In the genomic region with DNA sequence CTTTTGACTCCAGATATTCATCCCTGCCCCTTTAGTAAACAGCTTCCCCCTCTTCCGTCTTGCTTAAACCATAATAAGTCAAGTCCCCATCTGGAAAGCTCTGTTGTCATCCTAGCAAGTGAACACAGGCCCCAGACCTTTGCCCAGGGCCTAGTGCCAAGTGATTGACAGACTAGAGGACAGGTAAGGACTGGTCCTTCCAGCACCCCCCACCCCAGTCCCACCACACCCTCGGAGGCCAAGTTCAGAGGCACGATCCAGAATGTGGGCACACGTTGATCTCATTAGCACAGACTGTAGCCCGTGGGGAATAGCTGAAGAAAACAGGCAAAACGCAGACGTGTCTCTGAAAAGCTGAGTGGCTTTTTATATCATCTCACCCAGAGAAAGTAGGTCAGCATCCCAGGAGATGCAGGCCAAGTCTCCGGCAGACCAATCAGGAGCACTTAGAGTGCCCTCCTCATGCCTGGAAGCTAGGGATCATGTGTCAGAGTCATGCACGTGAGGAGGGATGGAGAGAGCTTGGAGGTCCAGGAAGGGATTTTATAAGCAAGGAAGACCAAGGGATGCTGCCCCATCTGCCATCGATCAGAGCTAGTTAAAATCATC, we compare ENCODE assay signal across 10 mouse cellular contexts. TPM values are rescaled to one million over a fixed set of nuclear protein-coding genes. Genes with fewer than 3 reads are reported as not detected.
DNase-seq lines count a peak whose midpoint lies in the region; ATAC-seq lines count a peak whose summit lies in the region.
"Had no signal": no experiment of that assay in that cellular context is flagged by ENCODE, and none has a peak within 500 bp of the region (broad histone marks: within the 10 kb centered on the region; RNA-seq: fewer than 3 reads in every experiment).

No protein-coding gene starts in this region.

- no peaks in the 10 kb centered on the region for H3K4me1 ChIP-seq in embryonic facial prominence, embryonic 11.5 days (ENCODE audit: control insufficient read depth, insufficient read depth, low read length)
- H3K4me1 ChIP-seq in limb, embryonic 12.5 days (replicated peaks) = peaks cover 11% of the 10 kb centered on the region
- H3K4me1 ChIP-seq in kidney, embryonic 14.5 days (ENCODE audit: control insufficient read depth, insufficient read depth, low read length) = no peaks in the 10 kb centered on the region

- peak; percentile 91 for ATAC-seq in embryonic facial prominence, embryonic 11.5 days (replicated peaks; ENCODE audit: insufficient number of reproducible peaks, low FRiP score, low TSS enrichment, low read depth)
- ATAC-seq in limb, embryonic 12.5 days (ENCODE audit: insufficient number of reproducible peaks, insufficient read depth, low FRiP score, low TSS enrichment, low read depth) = peak; percentile 63
- ATAC-seq in kidney, embryonic 14.5 days (ENCODE audit: low FRiP score, low TSS enrichment) = no peak

- H3K4me3 ChIP-seq in embryonic facial prominence, embryonic 11.5 days (ENCODE audit: low read depth, low read length) = no peak overlapping the region
- no peak overlapping the region for H3K4me3 ChIP-seq in limb, embryonic 12.5 days (replicated peaks)
- no peak overlapping the region for H3K4me3 ChIP-seq in kidney, embryonic 14.5 days (ENCODE audit: low read length)
- H3K4me3 ChIP-seq: liver, embryonic 15.5 days had no signal

- H3K4me2 ChIP-seq in embryonic facial prominence, embryonic 11.5 days (ENCODE audit: low read depth, low read length) = no peak overlapping the region
- no peak overlapping the region for H3K4me2 ChIP-seq in limb, embryonic 12.5 days
- H3K4me2 ChIP-seq in kidney, embryonic 14.5 days (replicated peaks; ENCODE audit: low read depth, low read length) = no peak overlapping the region
- H3K4me2 ChIP-seq: liver, embryonic 15.5 days had no signal

- 22% methylated on average over 10 of the region's 10 CpGs for WGBS in embryonic facial prominence, embryonic 11.5 days
- 16% methylated on average over 10 of the region's 10 CpGs for WGBS in limb, embryonic 12.5 days
- WGBS in kidney, embryonic 14.5 days = 63% methylated on average over 10 of the region's 10 CpGs

- peak; percentile 41 to 74 for DNase-seq in urinary bladder, adult 18-20 months (ENCODE audit: low spot score in 2 of 2)
- DNase-seq in urinary bladder, postnatal 10 days (ENCODE audit: low spot score) = no peak
- peak; percentile 79 for DNase-seq in embryonic facial prominence, embryonic 11.5 days (ENCODE audit: low spot score)
- DNase-seq in left cerebral cortex, postnatal 10 days (ENCODE audit: extremely low spot score in 1 of 2, low spot score in 2 of 2) = no peak
- DNase-seq in frontal cortex, postnatal 10 days (ENCODE audit: low spot score in 2 of 2) = no peak
- DNase-seq: kidney, adult 18-20 months had no signal

- no peaks in the 10 kb centered on the region for H3K27me3 ChIP-seq in embryonic facial prominence, embryonic 11.5 days (ENCODE audit: control insufficient read depth, insufficient read depth, low read length)
- no peaks in the 10 kb centered on the region for H3K27me3 ChIP-seq in limb, embryonic 12.5 days
- no peaks in the 10 kb centered on the region for H3K27me3 ChIP-seq in kidney, embryonic 14.5 days (ENCODE audit: control insufficient read depth, insufficient read depth, low read length)
- H3K27me3 ChIP-seq: liver, embryonic 15.5 days had no signal

- H3K36me3 ChIP-seq in embryonic facial prominence, embryonic 11.5 days (replicated peaks; ENCODE audit: control insufficient read depth, insufficient read depth, low read depth, low read length) = no peaks in the 10 kb centered on the region
- H3K36me3 ChIP-seq in limb, embryonic 12.5 days = no peaks in the 10 kb centered on the region
- H3K36me3 ChIP-seq in kidney, embryonic 14.5 days (ENCODE audit: control insufficient read depth, insufficient read depth, low read length) = no peaks in the 10 kb centered on the region
- H3K36me3 ChIP-seq: liver, embryonic 15.5 days had no signal

- H3K27ac ChIP-seq in embryonic facial prominence, embryonic 11.5 days (replicated peaks; ENCODE audit: low read depth, low read length) = peak overlapping the region; percentile 52
- H3K27ac ChIP-seq in limb, embryonic 12.5 days = 0 out of 2 replicates have a peak overlapping the region, but pooled peaks have one; percentile 60
- no peak overlapping the region for H3K27ac ChIP-seq in kidney, embryonic 14.5 days (ENCODE audit: low read depth, low read length)
- H3K27ac ChIP-seq: liver, embryonic 15.5 days had no signal

- no peak overlapping the region for H3K9ac ChIP-seq in embryonic facial prominence, embryonic 11.5 days (replicated peaks; ENCODE audit: low read length)
- H3K9ac ChIP-seq in limb, embryonic 12.5 days (replicated peaks) = no peak overlapping the region
- H3K9ac ChIP-seq in kidney, embryonic 14.5 days (ENCODE audit: low read depth, low read length) = no peak overlapping the region
- H3K9ac ChIP-seq: liver, embryonic 15.5 days had no signal

- intact Hi-C loops in left cerebral cortex, postnatal 10 days (cut with DNase I) = no loop called here

- no peaks in the 10 kb centered on the region for H3K9me3 ChIP-seq in embryonic facial prominence, embryonic 11.5 days (replicated peaks; ENCODE audit: control insufficient read depth, low read length)
- 0 out of 2 replicates have a peak, but pooled peaks cover 4% of the 10 kb centered on the region for H3K9me3 ChIP-seq in limb, embryonic 12.5 days
- no peaks in the 10 kb centered on the region for H3K9me3 ChIP-seq in kidney, embryonic 14.5 days (ENCODE audit: control insufficient read depth, low read length)
- H3K9me3 ChIP-seq: liver, embryonic 15.5 days had no signal

RNA-seq across cellular contexts. Expression of a gene that starts 34.8 kb away (rescaled TPM):
- polyA plus RNA-seq in embryonic facial prominence, embryonic 11.5 days (2014; fragmentation: Nextera tagmentation; extraction: Ambion mirVana) = 1.0 and 1.2 TPM in 2 replicates
- 2.0 and 2.2 TPM in 2 replicates for polyA plus RNA-seq in limb, embryonic 12.5 days (2016; fragmentation: Nextera tagmentation; extraction: Ambion mirVana)
- polyA plus RNA-seq in kidney, embryonic 14.5 days (2014; fragmentation: Nextera tagmentation; extraction: Ambion mirVana) = 1.6 and 2.0 TPM in 2 replicates
- total RNA-seq in left cerebral cortex, postnatal 10 days (2021) = 10 to 100 TPM; 32.5 to 32.8 TPM

RNA-seq across cellular contexts. Expression of a gene that starts 43.6 kb away (rescaled TPM):
- polyA plus RNA-seq in embryonic facial prominence, embryonic 11.5 days (2014; fragmentation: Nextera tagmentation; extraction: Ambion mirVana) = not detected in 2 replicates
- not detected in 2 replicates for polyA plus RNA-seq in limb, embryonic 12.5 days (2016; fragmentation: Nextera tagmentation; extraction: Ambion mirVana)
- polyA plus RNA-seq in kidney, embryonic 14.5 days (2014; fragmentation: Nextera tagmentation; extraction: Ambion mirVana) = 2.8 and 4.4 TPM in 2 replicates
- total RNA-seq in left cerebral cortex, postnatal 10 days (2021) = not detected
- total RNA-seq: neutrophil, adult 5-6 weeks had no signal

Comparison
In these comparisons a context has a peak if more than half of its experiments do, and no peak if none do; other contexts are left out.
1. DNase-seq: peak in urinary bladder, adult 18-20 months (2 of 2) and embryonic facial prominence, embryonic 11.5 days (single experiment); none in urinary bladder, postnatal 10 days (single experiment), left cerebral cortex, postnatal 10 days (0 of 2) and frontal cortex, postnatal 10 days (0 of 2).